Mouse (Mus musculus): ENCODE results near the gene Klhl31. TPM values are rescaled to one million over a fixed set of nuclear protein-coding genes. Genes with fewer than 3 reads are reported as not detected.

The Klhl31 gene
- polyA plus RNA-seq, 1 experiment: 0.03 TPM

DNA sequence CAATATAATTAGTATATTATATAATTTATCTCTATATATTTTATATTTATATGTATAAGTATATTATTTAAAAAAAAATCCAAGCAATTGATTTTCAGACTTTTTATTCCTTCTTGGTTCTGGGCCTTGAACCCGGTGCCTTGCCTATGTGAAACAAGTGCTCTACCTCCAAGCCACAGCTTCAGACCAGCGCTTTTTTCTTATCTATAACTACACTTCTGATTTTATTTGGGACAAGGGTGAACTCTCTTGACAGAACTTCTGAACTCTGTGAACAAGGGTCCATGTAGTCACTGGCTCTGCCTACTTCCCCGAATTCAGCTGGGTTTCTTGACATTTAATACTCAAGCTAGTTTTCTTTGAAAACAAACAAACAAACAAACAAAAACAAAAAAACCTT, 17.6 kb downstream of the Klhl31 start:
- WGBS: 97% methylated on average over 3 of the region's 3 CpGs
- no peak overlapping the region for H3K27ac ChIP-seq (ENCODE audit: insufficient read depth, low read length)
- no peak overlapping the region for H3K4me3 ChIP-seq (replicated peaks; ENCODE audit: insufficient read depth, low read depth, low read length)
- TF ChIP-seq POLR2A (IDR thresholded peaks at IDR 0.05; ENCODE audit: borderline replicate concordance, insufficient read depth, low read length): no peak
- TF ChIP-seq CTCF (IDR thresholded peaks at IDR 0.05; ENCODE audit: borderline replicate concordance, insufficient read depth, low read depth, low read length): no peak
- DNase-seq: no peak
- H3K4me1 ChIP-seq (ENCODE audit: control insufficient read depth, insufficient read depth, low read length): no peaks in the 10 kb centered on the region
- no peaks in the 10 kb centered on the region for H3K27me3 ChIP-seq (ENCODE audit: control insufficient read depth, insufficient read depth, low read length)

DNA sequence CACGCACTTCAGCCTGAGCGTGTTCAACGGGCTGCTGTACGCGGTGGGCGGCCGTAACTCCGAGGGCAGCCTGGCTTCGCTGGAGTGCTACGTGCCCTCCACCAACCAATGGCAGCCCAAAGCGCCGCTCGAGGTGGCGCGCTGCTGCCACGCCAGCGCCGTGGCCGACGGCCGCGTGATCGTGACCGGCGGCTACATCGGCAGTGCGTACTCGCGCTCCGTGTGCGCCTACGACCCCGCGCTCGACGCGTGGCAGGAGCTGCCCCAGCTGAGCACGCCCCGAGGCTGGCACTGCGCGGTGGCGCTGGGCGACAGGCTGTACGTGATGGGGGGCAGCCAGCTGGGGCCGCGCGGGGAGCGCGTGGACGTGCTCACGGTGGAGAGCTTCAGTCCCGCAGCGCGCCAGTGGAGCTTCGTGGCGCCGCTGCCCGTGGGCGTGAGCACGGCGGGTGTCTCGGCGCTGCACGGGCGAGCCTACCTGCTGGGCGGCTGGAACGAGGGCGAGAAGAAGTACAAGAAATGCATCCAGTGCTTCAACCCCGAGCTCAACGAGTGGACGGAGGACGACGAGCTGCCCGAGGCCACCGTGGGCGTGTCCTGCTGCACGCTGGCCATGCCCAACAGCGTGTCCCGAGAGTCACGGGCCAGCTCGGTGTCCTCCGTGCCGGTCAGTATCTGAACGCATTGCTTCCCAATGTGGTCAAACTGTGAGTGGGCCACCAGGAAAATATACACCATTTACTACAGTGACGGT, 19.1 kb downstream of the Klhl31 start:
- Histone ChIP-seq H3K27me3 (ENCODE audit: control insufficient read depth, insufficient read depth, low read length) (no peaks in the 10 kb centered on the region), H3K4me1 (ENCODE audit: control insufficient read depth, insufficient read depth, low read length) (no peaks in the 10 kb centered on the region), H3K4me3 (replicated peaks; ENCODE audit: insufficient read depth, low read depth, low read length) (peak overlapping the region; percentile 66), H3K27ac (ENCODE audit: insufficient read depth, low read length) (no peak overlapping the region)
- WGBS: under 1% methylated on average over 85 of the region's 85 CpGs
- TF ChIP-seq CTCF (IDR thresholded peaks at IDR 0.05; ENCODE audit: borderline replicate concordance, insufficient read depth, low read depth, low read length): no peak
- TF ChIP-seq POLR2A (IDR thresholded peaks at IDR 0.05; ENCODE audit: borderline replicate concordance, insufficient read depth, low read length): no peak
- peak; percentile 36 to 51 for DNase-seq

DNA sequence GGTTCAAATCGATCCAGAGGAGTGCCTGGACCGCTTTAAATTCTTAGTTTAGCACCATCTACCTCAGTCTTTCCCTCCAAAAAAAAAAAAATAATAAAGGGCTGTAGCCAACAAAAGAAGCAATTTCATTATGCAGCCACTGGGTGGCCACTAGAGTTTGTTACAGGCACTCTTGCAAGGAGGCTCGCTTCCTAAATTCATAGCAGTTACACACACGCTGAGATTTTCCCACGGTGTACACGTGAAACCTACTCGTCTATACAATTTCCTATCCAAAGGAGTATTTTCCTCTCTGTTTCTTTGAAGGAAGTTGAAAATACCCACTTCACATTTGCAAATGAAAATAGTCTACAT, 19.6 kb downstream of the Klhl31 start:
- Histone ChIP-seq H3K27me3 (ENCODE audit: control insufficient read depth, insufficient read depth, low read length) (no peaks in the 10 kb centered on the region), H3K4me1 (ENCODE audit: control insufficient read depth, insufficient read depth, low read length) (no peaks in the 10 kb centered on the region), H3K27ac (ENCODE audit: insufficient read depth, low read length) (no peak overlapping the region), H3K4me3 (replicated peaks; ENCODE audit: insufficient read depth, low read depth, low read length) (peak overlapping the region; percentile 66)
- DNase-seq: peak in 1 of 2 experiments; percentile 50
- TF ChIP-seq POLR2A (IDR thresholded peaks at IDR 0.05; ENCODE audit: borderline replicate concordance, insufficient read depth, low read length): no peak
- TF ChIP-seq CTCF (IDR thresholded peaks at IDR 0.05; ENCODE audit: borderline replicate concordance, insufficient read depth, low read depth, low read length): peak; percentile 48; the same call in 1 of the 2 replicates
- WGBS: under 1% methylated on average over 7 of the region's 7 CpGs

DNA sequence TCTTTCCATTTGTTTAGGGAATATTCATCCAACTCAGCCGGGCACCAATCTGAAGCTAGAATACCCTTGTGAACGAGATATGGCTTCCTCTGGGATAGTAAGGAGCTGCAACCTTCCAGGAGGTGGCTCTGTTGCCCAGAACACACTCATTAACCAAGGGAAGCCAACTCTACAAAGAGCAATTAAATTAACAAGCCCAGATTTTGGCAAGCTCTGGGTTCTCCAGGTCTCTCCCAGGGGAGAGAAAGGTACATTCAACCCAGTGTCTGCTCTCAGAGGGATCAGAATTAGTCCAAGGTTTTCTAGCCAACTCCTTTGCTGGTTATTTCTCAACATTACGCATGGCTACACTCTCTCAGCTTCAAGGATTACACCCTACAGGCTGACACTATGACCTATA, 26.6 kb downstream of the Klhl31 start:
- 51% methylated on average over 3 of the region's 3 CpGs for WGBS
- Histone ChIP-seq H3K4me1 (ENCODE audit: control insufficient read depth, insufficient read depth, low read length) (no peaks in the 10 kb centered on the region), H3K4me3 (replicated peaks; ENCODE audit: insufficient read depth, low read depth, low read length) (no peak overlapping the region), H3K27ac (ENCODE audit: insufficient read depth, low read length) (no peak overlapping the region), H3K27me3 (ENCODE audit: control insufficient read depth, insufficient read depth, low read length) (no peaks in the 10 kb centered on the region)
- TF ChIP-seq CTCF (IDR thresholded peaks at IDR 0.05; ENCODE audit: borderline replicate concordance, insufficient read depth, low read depth, low read length): no peak
- no peak for TF ChIP-seq POLR2A (IDR thresholded peaks at IDR 0.05; ENCODE audit: borderline replicate concordance, insufficient read depth, low read length)
- peak in 1 of 2 experiments; percentile 2 for DNase-seq

DNA sequence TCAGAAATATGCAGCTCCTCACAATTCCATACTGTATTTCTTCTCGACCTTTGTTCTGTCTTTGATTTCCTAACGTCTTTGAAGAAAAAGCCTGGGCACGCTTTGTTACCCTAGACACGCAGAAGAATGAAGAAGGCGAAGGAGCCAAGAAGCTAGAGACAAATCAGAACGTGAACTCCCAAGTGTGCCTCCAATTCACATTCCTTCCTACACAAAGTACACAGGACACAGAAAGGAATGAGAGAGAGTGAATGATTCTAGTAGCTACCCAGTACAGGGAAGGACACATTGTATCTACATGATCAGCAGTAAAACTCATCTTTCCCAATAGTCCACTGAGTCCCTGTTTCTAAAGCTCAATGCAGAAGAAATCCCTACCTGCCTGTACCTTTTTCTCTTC, 33.8 kb downstream of the Klhl31 start:
- TF ChIP-seq CTCF (IDR thresholded peaks at IDR 0.05; ENCODE audit: borderline replicate concordance, insufficient read depth, low read depth, low read length): no peak
- TF ChIP-seq POLR2A (IDR thresholded peaks at IDR 0.05; ENCODE audit: borderline replicate concordance, insufficient read depth, low read length): no peak
- 60% methylated on average over 6 of the region's 6 CpGs for WGBS

DNA sequence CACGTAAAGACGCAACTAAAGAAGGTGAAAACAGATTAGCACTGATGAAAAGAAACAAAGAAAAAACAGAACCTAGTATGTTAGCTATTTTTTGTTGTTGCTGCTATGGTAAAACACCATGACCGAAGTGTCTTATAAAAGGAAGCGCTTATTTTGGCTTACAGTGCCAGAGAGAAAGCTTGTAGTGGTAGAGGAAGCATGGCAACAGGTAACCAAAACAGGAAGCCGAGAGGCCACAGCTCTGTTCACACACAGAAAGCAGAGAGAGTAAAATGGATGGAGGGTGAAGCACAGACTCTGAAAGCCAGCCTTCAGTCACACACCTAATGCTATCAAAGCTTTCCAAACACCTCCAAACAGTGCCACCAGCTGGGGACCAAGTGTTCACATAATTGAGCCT, 34.7 kb downstream of the Klhl31 start:
- H3K27ac ChIP-seq (ENCODE audit: insufficient read depth, low read length): no peak overlapping the region
- H3K27me3 ChIP-seq (ENCODE audit: control insufficient read depth, insufficient read depth, low read length): no peaks in the 10 kb centered on the region
- 95% methylated on average over 5 of the region's 5 CpGs for WGBS
- no peak overlapping the region for H3K4me3 ChIP-seq (replicated peaks; ENCODE audit: insufficient read depth, low read depth, low read length)
- H3K4me1 ChIP-seq (ENCODE audit: control insufficient read depth, insufficient read depth, low read length): no peaks in the 10 kb centered on the region
- DNase-seq: no peak
- TF ChIP-seq POLR2A (IDR thresholded peaks at IDR 0.05; ENCODE audit: borderline replicate concordance, insufficient read depth, low read length): no peak
- TF ChIP-seq CTCF (IDR thresholded peaks at IDR 0.05; ENCODE audit: borderline replicate concordance, insufficient read depth, low read depth, low read length): no peak

More for the DNA sequence above, 33.8 kb downstream of the Klhl31 start:
- H3K27ac ChIP-seq (ENCODE audit: insufficient read depth, low read length): no peak overlapping the region
- H3K4me1 ChIP-seq (ENCODE audit: control insufficient read depth, insufficient read depth, low read length): no peaks in the 10 kb centered on the region
- no peak for DNase-seq
- H3K4me3 ChIP-seq (replicated peaks; ENCODE audit: insufficient read depth, low read depth, low read length): no peak overlapping the region
- H3K27me3 ChIP-seq (ENCODE audit: control insufficient read depth, insufficient read depth, low read length): no peaks in the 10 kb centered on the region

DNA sequence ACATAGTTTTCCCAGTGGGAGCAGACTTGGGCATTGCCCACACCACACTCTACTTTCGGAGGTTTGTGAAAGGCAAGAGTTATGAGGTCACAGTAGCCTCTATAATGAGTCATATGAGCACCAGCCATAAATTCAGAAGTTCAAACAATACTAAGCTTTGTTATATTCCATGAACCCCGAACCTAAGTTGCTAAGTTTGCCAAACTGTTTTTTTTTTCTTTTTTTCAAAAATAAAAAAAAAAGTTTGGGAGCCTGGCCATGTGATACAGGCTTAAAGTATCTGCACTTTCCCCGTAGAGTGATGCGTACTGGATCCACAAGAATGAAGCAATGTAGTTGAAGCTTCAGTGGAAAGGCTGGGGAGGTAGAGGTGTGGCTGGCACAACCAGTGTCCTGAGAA, 36.9 kb downstream of the Klhl31 start:
- 81% methylated on average over 4 of the region's 4 CpGs for WGBS
- DNase-seq: no peak
- Histone ChIP-seq H3K27me3 (ENCODE audit: control insufficient read depth, insufficient read depth, low read length) (no peaks in the 10 kb centered on the region), H3K27ac (ENCODE audit: insufficient read depth, low read length) (no peak overlapping the region), H3K4me3 (replicated peaks; ENCODE audit: insufficient read depth, low read depth, low read length) (no peak overlapping the region), H3K4me1 (ENCODE audit: control insufficient read depth, insufficient read depth, low read length) (no peaks in the 10 kb centered on the region)
- TF ChIP-seq POLR2A (IDR thresholded peaks at IDR 0.05; ENCODE audit: borderline replicate concordance, insufficient read depth, low read length): no peak
- TF ChIP-seq CTCF (IDR thresholded peaks at IDR 0.05; ENCODE audit: borderline replicate concordance, insufficient read depth, low read depth, low read length): no peak

DNA sequence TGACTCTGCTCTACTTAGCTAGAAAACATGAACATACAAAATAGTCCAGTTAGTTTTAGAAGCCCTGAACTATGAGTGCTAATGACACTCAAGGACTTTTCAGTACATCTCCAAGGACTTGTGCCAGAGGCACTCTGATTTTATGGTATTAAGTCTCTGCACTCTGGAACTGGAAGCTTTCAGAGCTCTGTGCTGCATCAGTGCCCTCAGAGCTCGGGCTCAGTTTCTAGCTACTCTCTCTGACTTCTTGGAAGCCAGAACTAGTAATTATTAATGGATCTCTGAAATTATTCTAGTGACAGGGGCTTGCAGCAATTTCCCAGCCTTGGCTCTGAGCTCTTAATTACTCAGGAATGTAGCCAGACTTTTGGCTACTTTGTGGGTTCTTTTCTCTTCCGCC, 37.7 kb downstream of the Klhl31 start:
- TF ChIP-seq CTCF (IDR thresholded peaks at IDR 0.05; ENCODE audit: borderline replicate concordance, insufficient read depth, low read depth, low read length) (no peak), POLR2A (IDR thresholded peaks at IDR 0.05; ENCODE audit: borderline replicate concordance, insufficient read depth, low read length) (no peak)

More for the DNA sequence above, 37.7 kb downstream of the Klhl31 start:
- no peak for DNase-seq
- H3K27me3 ChIP-seq (ENCODE audit: control insufficient read depth, insufficient read depth, low read length): no peaks in the 10 kb centered on the region
- H3K4me3 ChIP-seq (replicated peaks; ENCODE audit: insufficient read depth, low read depth, low read length): no peak overlapping the region
- no peaks in the 10 kb centered on the region for H3K4me1 ChIP-seq (ENCODE audit: control insufficient read depth, insufficient read depth, low read length)
- WGBS: 26% methylated on average over 2 of the region's 2 CpGs
- H3K27ac ChIP-seq (ENCODE audit: insufficient read depth, low read length): no peak overlapping the region

Measured in cerebellum, adult 2 months (tissue).